Mouse (Mus musculus): Measurements from ENCODE around the gene Tagap.
"Not testable (repeated sequence)": the region's sequence is repeated elsewhere in the genome, so short reads cannot be mapped to it uniquely, and the experiment has no call there.

The Tagap gene

DNA sequence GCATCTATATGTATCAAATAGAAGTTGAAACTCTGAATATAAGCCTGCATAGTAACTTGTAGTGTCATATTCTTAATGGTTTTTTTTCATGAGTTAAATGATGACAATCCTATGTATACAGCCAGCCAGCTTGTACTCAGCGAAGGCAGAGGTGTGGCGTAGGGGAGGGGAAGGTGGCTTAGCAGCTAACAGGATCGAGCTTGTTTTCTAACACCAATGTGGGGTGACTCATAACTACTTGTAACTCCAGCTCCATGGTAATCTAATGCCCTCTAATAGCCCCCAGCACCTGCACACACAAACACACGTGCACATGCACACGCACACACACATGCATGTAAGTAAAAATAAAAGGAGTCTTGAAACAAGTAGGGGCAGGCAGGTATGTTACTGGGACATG, 42.7 kb downstream of the Tagap start:
- not testable (repeated sequence) for DNase-seq (ENCODE audit: low read depth, low spot score)

DNA sequence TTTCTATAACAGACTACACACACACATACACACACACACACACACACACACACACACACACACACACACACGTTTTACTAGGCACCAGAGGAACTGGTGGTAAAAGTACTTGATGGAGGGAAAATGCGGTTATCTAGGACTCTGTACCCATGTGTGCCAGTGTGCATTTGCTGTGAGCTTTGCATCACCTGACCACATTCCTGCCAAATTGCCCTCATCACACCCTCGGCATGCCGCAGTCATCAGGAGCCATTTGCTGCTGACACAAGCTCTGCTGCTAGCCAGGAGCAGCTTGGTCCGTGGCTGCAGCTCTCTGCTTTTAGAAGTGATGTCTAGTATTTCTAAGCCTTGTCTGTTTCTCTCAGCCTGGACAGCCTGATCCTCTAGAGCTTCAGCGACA, 44.0 kb downstream of the Tagap start:
- DNase-seq (ENCODE audit: low read depth, low spot score) = not testable (repeated sequence)

DNA sequence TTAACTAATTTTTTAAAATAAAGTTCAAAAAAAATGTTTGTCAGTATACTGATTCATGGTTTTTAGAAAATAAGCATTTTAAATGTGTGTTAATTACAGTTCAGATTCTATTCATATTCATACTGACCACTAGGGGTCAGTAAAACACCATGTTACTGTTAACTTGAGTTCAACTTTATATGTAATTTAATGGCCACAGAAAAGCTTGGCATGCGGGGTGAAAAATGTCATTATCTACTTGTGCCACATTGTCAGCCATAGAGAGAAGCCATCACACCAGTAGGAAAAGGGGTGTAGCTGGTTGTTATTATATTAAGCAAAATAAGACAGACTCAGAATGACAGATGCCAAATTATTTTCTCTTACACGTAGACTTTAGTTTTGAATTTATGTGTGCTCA, 57.7 kb downstream of the Tagap start:
- not testable (repeated sequence) for DNase-seq (ENCODE audit: low read depth, low spot score)

Measured in mesoderm, embryonic 11.5 days (tissue).